Mouse (Mus musculus) megakaryocyte, embryonic 14.5 days (primary cell): ENCODE data around the gene Dlst.

ENCODE experiments used
- FLI1 ChIP-seq: IDR thresholded peaks from 2 replicates; pipeline ENCODE4 v1.6.1; 2012; ENCODE audit warnings: low read length, inconsistent platforms, mixed read lengths
- GATA1 ChIP-seq: IDR thresholded peaks from 3 replicates; pipeline ENCODE4 v1.6.1; 2012; ENCODE audit warnings: mixed read lengths, low read length, inconsistent platforms, borderline replicate concordance

DNA sequence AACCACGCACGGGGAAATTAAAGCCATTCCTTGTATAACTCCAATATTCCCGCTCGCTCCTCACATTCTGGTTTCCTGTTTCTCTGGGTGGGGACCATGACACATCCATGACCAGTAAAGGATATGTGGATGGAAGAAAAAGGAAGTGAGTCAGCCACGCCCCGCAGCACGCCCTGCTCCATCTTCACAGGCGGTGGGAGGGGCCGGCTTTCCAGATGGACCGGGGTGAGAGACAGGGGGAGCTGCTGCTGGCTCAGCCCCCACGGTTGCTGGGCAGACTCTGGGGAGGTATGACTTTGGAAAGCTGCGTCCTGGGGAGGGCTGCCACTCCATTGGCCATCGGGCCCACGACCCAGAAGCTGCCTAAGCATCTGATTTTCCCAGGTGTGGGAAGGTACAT lies 16.6 kb upstream of the Dlst start:
- TF ChIP-seq GATA1: no peak
- no peak for TF ChIP-seq FLI1
